Mouse (Mus musculus) B cell, adult (primary cell): Measurements from ENCODE around the gene Sall1. TPM values are rescaled to one million over a fixed set of nuclear protein-coding genes. Genes with fewer than 3 reads are reported as not detected.

Experiments
- total RNA-seq: library from RNA; stranded (reverse); gene quantifications from 4 replicates; pipeline ENCODE4 v1.2.4, GENCODE M21; 2023; ENCODE audit not compliant: inconsistent age

Sall1 gene
- not detected in 4 replicates for total RNA-seq

GRCm38 (mm10) chr8:89043940-89044339 is at the start of gene Sall1:
Sall1 (minus strand) TSS chr8:89044162.

